Mouse (Mus musculus) MEL (cell line): ENCODE measurements around the gene Fto. TPM values are rescaled to one million over a fixed set of nuclear protein-coding genes. Genes with fewer than 3 reads are reported as not detected.

Experiments
- DNase-seq: peaks from one replicate; pipeline ENCODE4 v3.0.0; 2011; ENCODE audit warnings: low read depth, low spot score
- H3K27ac ChIP-seq: 2 replicates; pipeline ENCODE4 v1.5.1; 2012; ENCODE audit warnings: low read depth, mild to moderate bottlenecking, control low read depth, low read length, moderate library complexity; ENCODE audit not compliant: control insufficient read depth
- H3K27me3 ChIP-seq, 2 experiments: fragments of 150-350 bp in 1 of 2; sonication (generic) in 1 of 2; 2 replicates each; pipeline ENCODE4 v1.6.1; 2012; ENCODE audit warnings: low read length in 2 of 2, mild to moderate bottlenecking in 2 of 2, improper control_type of control experiment in 1 of 2, moderate library complexity in 1 of 2; ENCODE audit not compliant: insufficient read depth in 2 of 2, control insufficient read depth in 1 of 2
- H3K36me3 ChIP-seq, 2 experiments: 2 replicates each; pipeline ENCODE4 v1.6.1; 2012 to 2014; ENCODE audit warnings: low read length in 2 of 2, improper control_type of control experiment in 1 of 2, inconsistent platforms in 1 of 2, mild to moderate bottlenecking in 1 of 2; ENCODE audit not compliant: insufficient read depth in 2 of 2, control insufficient read depth in 1 of 2
- H3K4me1 ChIP-seq, 2 experiments: fragments of 150-350 bp in 1 of 2; sonication (generic) in 1 of 2; 2 replicates each; pipeline ENCODE4 v1.6.1; 2012; ENCODE audit warnings: low read length in 2 of 2, improper control_type of control experiment in 1 of 2, mild to moderate bottlenecking in 1 of 2; ENCODE audit not compliant: insufficient read depth in 2 of 2, control insufficient read depth in 1 of 2
- H3K4me3 ChIP-seq, 2 experiments: fragments of 150-350 bp in 1 of 2; sonication (generic) in 1 of 2; 2 replicates each; pipeline ENCODE4 v1.5.1; 2012; ENCODE audit warnings: low read depth in 2 of 2, low read length in 2 of 2, mild to moderate bottlenecking in 2 of 2, moderate library complexity in 2 of 2, control low read depth in 1 of 2, improper control_type of control experiment in 1 of 2; ENCODE audit not compliant: control insufficient read depth in 1 of 2, insufficient read depth in 1 of 2
- H3K79me2 ChIP-seq: 2 replicates; pipeline ENCODE4 v1.6.1; 2012; ENCODE audit warnings: mild to moderate bottlenecking, low read length, moderate library complexity; ENCODE audit not compliant: control insufficient read depth, poor library complexity, insufficient read depth
- H3K9ac ChIP-seq: 2 replicates; pipeline ENCODE4 v1.6.1; 2012; ENCODE audit warnings: low read depth, mild to moderate bottlenecking, control low read depth, low read length, moderate library complexity; ENCODE audit not compliant: control insufficient read depth, poor library complexity, severe bottlenecking
- H3K9me3 ChIP-seq: fragments of 150-350 bp; sonication (generic); replicated peaks from 2 replicates; pipeline ENCODE4 v1.6.1; 2012; ENCODE audit warnings: mild to moderate bottlenecking, low read length, improper control_type of control experiment, moderate library complexity; ENCODE audit not compliant: insufficient read depth
- CHD1 ChIP-seq: IDR thresholded peaks from 2 replicates; pipeline ENCODE4 v1.6.1; 2012; ENCODE audit warnings: low read depth, mild to moderate bottlenecking, inconsistent platforms, low read length, improper control_type of control experiment
- CHD2 ChIP-seq: IDR thresholded peaks from 2 replicates; pipeline ENCODE4 v1.6.1; 2011; ENCODE audit warnings: low read length, improper control_type of control experiment
- E2F4 ChIP-seq: IDR thresholded peaks from 2 replicates; pipeline ENCODE4 v1.6.1; 2011; ENCODE audit warnings: low read depth, low read length, improper control_type of control experiment, borderline replicate concordance
- ELF1 ChIP-seq: IDR thresholded peaks from 2 replicates; pipeline ENCODE4 v1.6.1; 2014; ENCODE audit warnings: low read depth, mild to moderate bottlenecking, inconsistent platforms, low read length, improper control_type of control experiment, moderate library complexity
- EP300 ChIP-seq, 2 experiments: IDR thresholded peaks; 2 replicates each; pipeline ENCODE4 v1.6.1; 2011; ENCODE audit warnings: improper control_type of control experiment in 2 of 2, low read length in 2 of 2, low read depth in 1 of 2, mild to moderate bottlenecking in 1 of 2
- ETS1 ChIP-seq: IDR thresholded peaks from 2 replicates; pipeline ENCODE4 v1.6.1; 2012; ENCODE audit warnings: low read depth, mild to moderate bottlenecking, inconsistent platforms, low read length, improper control_type of control experiment, moderate library complexity
- GATA1 ChIP-seq: IDR thresholded peaks from 2 replicates; pipeline ENCODE4 v1.6.1; 2011; ENCODE audit warnings: low read depth, low read length, improper control_type of control experiment
- HCFC1 ChIP-seq: IDR thresholded peaks from 2 replicates; pipeline ENCODE4 v1.6.1; 2012; ENCODE audit warnings: low read depth, mild to moderate bottlenecking, inconsistent platforms, low read length, improper control_type of control experiment, moderate library complexity
- KAT2A ChIP-seq: conservative IDR thresholded peaks from 2 replicates; pipeline ENCODE4 v1.6.1; 2012; ENCODE audit warnings: low read depth, low read length, improper control_type of control experiment, inconsistent platforms
- MAZ ChIP-seq: IDR thresholded peaks from 2 replicates; pipeline ENCODE4 v1.6.1; 2012; ENCODE audit warnings: low read depth, mild to moderate bottlenecking, inconsistent platforms, low read length, improper control_type of control experiment
- NELFE ChIP-seq: IDR thresholded peaks from 2 replicates; pipeline ENCODE4 v1.6.1; 2011; ENCODE audit warnings: low read depth, low read length, improper control_type of control experiment
- NRF1 ChIP-seq: IDR thresholded peaks from 2 replicates; pipeline ENCODE4 v1.6.1; 2014; ENCODE audit warnings: low read depth, mild to moderate bottlenecking, inconsistent platforms, low read length, improper control_type of control experiment, moderate library complexity; ENCODE audit not compliant: poor library complexity, insufficient read depth, severe bottlenecking
- POLR2A ChIP-seq, 2 experiments: IDR thresholded peaks; 2 replicates each; pipeline ENCODE4 v1.6.1; 2011 to 2012; ENCODE audit warnings: low read length in 2 of 2, mild to moderate bottlenecking in 2 of 2, control low read depth in 1 of 2, improper control_type of control experiment in 1 of 2, low read depth in 1 of 2, moderate library complexity in 1 of 2; ENCODE audit not compliant: control insufficient read depth in 1 of 2, insufficient read depth in 1 of 2, poor library complexity in 1 of 2
- POLR2AphosphoS2 ChIP-seq: IDR thresholded peaks from 2 replicates; pipeline ENCODE4 v1.6.1; 2011; ENCODE audit warnings: low read length, improper control_type of control experiment
- SMC3 ChIP-seq: IDR thresholded peaks from 2 replicates; pipeline ENCODE4 v1.6.1; 2011; ENCODE audit warnings: low read depth, low read length, improper control_type of control experiment
- TAL1 ChIP-seq: IDR thresholded peaks from 2 replicates; pipeline ENCODE4 v1.6.1; 2012; ENCODE audit warnings: mild to moderate bottlenecking, inconsistent platforms, low read length, moderate library complexity, mixed read lengths
- TBP ChIP-seq: IDR thresholded peaks from 2 replicates; pipeline ENCODE4 v1.8.0; 2011; ENCODE audit warnings: low read depth, low read length, improper control_type of control experiment
- TCF12 ChIP-seq: IDR thresholded peaks from 2 replicates; pipeline ENCODE4 v1.6.1; 2014; ENCODE audit warnings: low read depth, mild to moderate bottlenecking, inconsistent platforms, low read length, improper control_type of control experiment, moderate library complexity
- USF2 ChIP-seq, 2 experiments: IDR thresholded peaks; 2 replicates each; pipeline ENCODE4 v1.6.1; 2011 to 2012; ENCODE audit warnings: improper control_type of control experiment in 2 of 2, low read length in 2 of 2, borderline replicate concordance in 1 of 2, inconsistent platforms in 1 of 2, low read depth in 1 of 2, mild to moderate bottlenecking in 1 of 2; ENCODE audit not compliant: insufficient read depth in 1 of 2
- ZC3H11A ChIP-seq: IDR thresholded peaks from 2 replicates; pipeline ENCODE4 v1.6.1; 2012; ENCODE audit warnings: low read depth, mild to moderate bottlenecking, inconsistent platforms, low read length, improper control_type of control experiment
- ZKSCAN1 ChIP-seq: IDR thresholded peaks from 2 replicates; pipeline ENCODE4 v1.6.1; 2012; ENCODE audit warnings: low read depth, mild to moderate bottlenecking, inconsistent platforms, low read length, improper control_type of control experiment, moderate library complexity
- ZMIZ1 ChIP-seq: IDR thresholded peaks from 2 replicates; pipeline ENCODE4 v1.6.1; 2012; ENCODE audit warnings: low read depth, mild to moderate bottlenecking, inconsistent platforms, low read length, improper control_type of control experiment, moderate library complexity
- polyA plus RNA-seq, 2 experiments: library from polyadenylated mRNA; stranded (reverse) in 1 of 2; unstranded in 1 of 2; fragments of >175 nt in 1 of 2; fragments of >200 nt in 1 of 2; gene quantifications; 2 replicates each; pipeline versions ENCODE4 v1.2.1 to v1.2.4; 2012; ENCODE audit warnings: low replicate concordance in 2 of 2, low read depth in 1 of 2; ENCODE audit not compliant: insufficient read length in 2 of 2, insufficient read depth in 1 of 2, missing spikeins in 1 of 2
- total RNA-seq: library from RNA; depleted of rRNA; stranded (reverse); fragments of 300-350 nt; gene quantifications from 2 replicates; pipeline ENCODE4 v1.2.3, GENCODE M21; 2012

The Fto gene
- total and polyA plus RNA-seq, 3 experiments = 13.5 to 41.1 TPM; not detected in 1

GRCm38 (mm10) chr8:91370899-91371298, 57.6 kb downstream of the Fto start:
- H3K9ac ChIP-seq = no peak overlapping the region
- no peaks in the 10 kb centered on the region for H3K27me3 ChIP-seq
- no peak overlapping the region for H3K4me3 ChIP-seq
- no peaks in the 10 kb centered on the region for H3K4me1 ChIP-seq
- no peak for DNase-seq
- H3K36me3 ChIP-seq = no peaks in the 10 kb centered on the region
- H3K79me2 ChIP-seq = peaks cover 2% of the 10 kb centered on the region; the same call in 1 of the 2 replicates
- no peaks in the 10 kb centered on the region for H3K9me3 ChIP-seq
- no peak overlapping the region for H3K27ac ChIP-seq
- no peak for TF ChIP-seq TAL1
- TF ChIP-seq KAT2A = no peak
- no peak for TF ChIP-seq GATA1
- no peak for TF ChIP-seq HCFC1
- no peak for TF ChIP-seq E2F4
- no peak for TF ChIP-seq TBP
- no peak for TF ChIP-seq ZMIZ1

DNA sequence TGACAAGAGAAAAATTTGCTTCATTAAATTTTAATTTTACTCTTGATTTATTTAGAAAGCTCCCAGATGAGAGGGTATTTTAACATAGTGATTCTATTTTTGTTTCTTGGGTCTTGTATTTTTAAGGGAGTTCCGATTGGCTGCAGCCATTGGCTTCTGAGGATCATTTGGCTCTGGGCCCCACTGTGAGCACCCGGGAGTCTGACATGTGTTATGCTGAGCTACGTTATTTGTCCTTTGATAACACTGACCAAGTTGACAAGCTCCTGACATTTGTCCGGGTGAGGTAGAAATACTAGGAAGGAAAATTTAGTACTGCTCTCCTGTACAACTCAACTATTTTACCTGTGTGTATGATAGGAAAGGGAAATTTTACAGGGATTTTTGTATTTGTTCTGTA, 58.7 kb downstream of the Fto start:
- Histone ChIP-seq H3K27me3 (no peaks in the 10 kb centered on the region), H3K9me3 (no peaks in the 10 kb centered on the region), H3K27ac (no peak overlapping the region), H3K36me3 (peaks cover 0 to 4% of the 10 kb centered on the region in 2 experiments; a peak in 1 of 4 replicates), H3K4me3 (no peak overlapping the region), H3K9ac (no peak overlapping the region), H3K79me2 (peaks cover 2% of the 10 kb centered on the region; the same call in 1 of the 2 replicates), H3K4me1 (peaks cover 6 to 8% of the 10 kb centered on the region in 2 experiments; a peak in 2 of 4 replicates)
- no peak for DNase-seq
- TF ChIP-seq TBP (no peak), ZKSCAN1 (no peak), ETS1 (no peak), MAZ (no peak), POLR2AphosphoS2 (no peak), ZC3H11A (no peak), TCF12 (no peak)

DNA sequence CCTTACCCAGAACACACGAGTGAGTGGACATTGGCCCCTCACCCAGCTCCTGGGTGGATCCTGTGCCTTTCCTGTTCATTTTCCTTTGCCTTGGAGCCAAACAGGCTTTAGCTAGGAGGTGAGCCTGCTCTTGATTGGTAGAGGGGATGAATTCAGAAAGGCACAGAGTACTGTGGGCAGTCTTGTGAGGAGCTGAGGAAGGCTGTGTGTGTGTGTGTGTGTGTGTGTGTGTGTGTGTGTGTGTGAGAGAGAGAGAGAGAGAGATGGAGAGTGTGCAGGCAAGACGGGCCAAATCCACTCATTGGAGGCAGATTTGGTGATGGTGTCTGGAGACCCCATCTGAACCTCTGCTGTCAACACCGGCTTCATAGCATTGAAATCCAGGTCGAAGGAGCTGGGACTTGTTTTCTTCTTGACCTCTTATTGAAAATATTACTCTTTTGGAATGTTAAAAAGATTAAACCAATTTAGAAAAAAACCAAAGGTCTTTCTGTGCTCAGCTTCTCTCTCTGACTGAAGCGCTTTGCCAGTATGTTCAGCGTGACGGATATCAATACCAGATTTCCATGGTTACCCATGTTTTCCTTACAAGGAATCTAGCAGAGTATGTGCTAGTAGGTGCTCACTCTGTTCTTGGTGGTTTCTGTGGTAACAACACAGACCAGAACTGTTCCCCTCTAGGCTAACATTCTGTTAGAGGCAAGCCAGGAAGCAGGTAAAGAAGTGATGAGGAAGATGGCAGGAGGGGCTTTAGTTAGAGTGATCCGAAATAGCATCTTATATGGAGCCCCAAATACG, 59.7 kb downstream of the Fto start:
- Histone ChIP-seq H3K36me3 (peaks cover 0 to 13% of the 10 kb centered on the region in 2 experiments; a peak in 2 of 4 replicates), H3K79me2 (peaks cover 6% of the 10 kb centered on the region), H3K27ac (no peak overlapping the region), H3K9ac (no peak overlapping the region), H3K4me3 (no peak overlapping the region), H3K27me3 (no peaks in the 10 kb centered on the region), H3K4me1 (peaks cover 15 to 17% of the 10 kb centered on the region in 2 experiments), H3K9me3 (no peaks in the 10 kb centered on the region)
- TF ChIP-seq E2F4 (no peak), CHD2 (no peak), POLR2A (IDR thresholded peaks at IDR 0.05; ENCODE audit: control insufficient read depth in 1 of 2, insufficient read depth in 1 of 2, low read depth in 1 of 2, low read length in 2 of 2, poor library complexity in 1 of 2) (no peak), USF2 (IDR thresholded peaks at IDR 0.05; ENCODE audit: borderline replicate concordance in 1 of 2, insufficient read depth in 1 of 2, low read depth in 1 of 2, low read length in 2 of 2) (no peak), EP300 (IDR thresholded peaks at IDR 0.05; ENCODE audit: low read depth in 1 of 2, low read length in 2 of 2) (no peak), NRF1 (no peak), ETS1 (no peak), ZKSCAN1 (no peak), SMC3 (no peak), NELFE (no peak), CHD1 (no peak), ELF1 (no peak)
- DNase-seq = no peak
